Mouse (Mus musculus) heart, postnatal 0 days (tissue): ENCODE data around the gene Dusp19.

ENCODE experiments used
- CTCF ChIP-seq: IDR thresholded peaks from 2 replicates; pipeline ENCODE4 v1.5.1; 2016; ENCODE audit warnings: antibody characterized with exemption, control low read depth, low read depth
- EP300 ChIP-seq: IDR thresholded peaks from 2 replicates; pipeline ENCODE4 v1.6.1; 2016; ENCODE audit warnings: antibody characterized with exemption, low read depth

DNA sequence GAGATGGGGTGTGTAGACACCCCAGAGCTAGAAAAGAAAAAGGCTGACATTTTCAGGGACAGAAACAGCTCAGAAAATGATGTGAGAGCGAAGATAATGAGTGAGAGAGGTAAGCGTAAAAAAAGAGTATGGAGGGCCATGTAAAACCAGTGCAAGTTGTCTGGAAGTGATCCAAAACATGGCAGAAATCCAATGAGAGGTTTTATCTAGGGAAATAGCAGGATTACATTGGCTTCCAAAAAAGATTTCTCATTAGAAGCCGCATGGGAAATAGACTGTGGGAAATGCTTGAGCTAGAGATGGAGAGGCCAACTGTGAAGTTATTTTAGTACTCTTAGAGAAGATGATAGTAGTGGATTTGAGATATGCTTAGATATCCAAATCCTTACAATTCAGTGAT, 5.1 kb downstream of the Dusp19 start:
- no peak for TF ChIP-seq CTCF
- TF ChIP-seq EP300 = no peak
